Mouse (Mus musculus): ENCODE results near the gene Gm14085.
A peak's percentile ranks its signal among the peaks of the same experiment; 100 is the strongest.

Gene Gm14085

GRCm38 (mm10) chr2:122558317-122558716 lies 73.6 kb downstream of the Gm14085 start:
- DNase-seq (ENCODE audit: low read depth, low spot score), result peak; percentile 69

- DNase-seq (ENCODE audit: low read depth, low spot score), result no peak
Observed at GRCm38 (mm10) chr2:122561221-122561620, 76.5 kb downstream of the Gm14085 start.

DNA sequence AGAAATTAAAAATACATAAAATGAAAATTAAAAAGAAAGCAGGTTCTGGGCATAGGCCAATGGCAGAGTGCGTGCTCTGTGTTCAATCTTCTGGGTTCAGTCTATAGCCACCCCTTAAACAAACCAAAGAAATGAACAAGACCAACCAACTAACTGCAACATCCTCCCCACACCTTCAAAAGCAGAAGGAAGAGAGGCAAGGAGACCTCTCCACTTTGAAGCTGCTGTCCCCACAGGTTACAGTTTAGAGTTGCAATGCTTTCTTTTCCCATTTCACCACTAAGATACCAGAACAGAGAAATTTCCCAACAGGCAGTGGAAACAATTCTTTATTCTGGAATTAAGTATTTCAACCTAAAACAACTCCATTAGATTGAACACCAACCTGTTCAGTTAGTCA lies 77.5 kb downstream of the Gm14085 start:
- DNase-seq (ENCODE audit: low read depth, low spot score), result no peak

- DNase-seq (ENCODE audit: low read depth, low spot score), result peak; percentile 81
Observed at GRCm38 (mm10) chr2:122569439-122569838, 84.7 kb downstream of the Gm14085 start.

DNA sequence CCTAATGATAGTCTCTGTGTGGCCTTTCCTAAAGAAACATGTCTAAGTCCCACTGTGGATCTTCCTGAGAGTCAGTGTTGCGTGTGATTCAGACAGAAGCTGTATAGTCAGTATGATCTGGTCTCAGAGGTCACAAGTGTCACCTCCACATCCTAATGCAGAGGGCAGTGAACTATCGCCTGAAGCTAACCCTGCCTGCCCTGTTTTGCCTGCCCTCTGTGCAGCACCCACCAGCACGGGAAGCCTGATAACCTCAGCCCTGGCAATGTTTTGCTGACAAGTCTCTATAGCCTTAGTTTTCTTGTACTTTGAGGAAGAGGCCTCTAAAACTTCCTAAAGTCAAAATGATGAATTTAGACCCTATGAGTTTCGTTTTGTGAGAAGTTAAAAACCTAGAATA lies 85.7 kb downstream of the Gm14085 start:
- no peak for DNase-seq (ENCODE audit: low read depth, low spot score)

- no peak for DNase-seq (ENCODE audit: low read depth, low spot score)
Observed at GRCm38 (mm10) chr2:122571326-122571725, 86.6 kb downstream of the Gm14085 start.

DNA sequence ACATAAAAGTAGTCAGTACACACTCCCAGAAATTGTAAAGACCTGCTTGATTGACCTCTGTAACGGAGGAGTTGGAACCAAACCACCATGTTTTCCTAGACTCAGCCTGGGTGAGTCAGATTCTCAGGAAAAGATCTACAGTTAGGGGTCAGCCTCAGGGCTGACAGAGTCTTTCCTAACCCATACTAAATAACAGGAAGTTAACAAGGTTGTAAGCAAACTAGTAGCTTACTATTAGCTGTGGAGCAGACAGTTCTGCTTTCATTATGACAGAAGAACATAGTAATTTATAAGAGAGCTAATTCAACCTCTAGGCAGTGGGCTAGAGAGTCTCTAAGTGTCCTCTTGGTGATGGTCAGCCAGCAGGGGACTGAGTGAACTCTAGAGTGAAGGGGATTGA lies 87.7 kb downstream of the Gm14085 start:
- DNase-seq (ENCODE audit: low read depth, low spot score), result peak; percentile 44

DNA sequence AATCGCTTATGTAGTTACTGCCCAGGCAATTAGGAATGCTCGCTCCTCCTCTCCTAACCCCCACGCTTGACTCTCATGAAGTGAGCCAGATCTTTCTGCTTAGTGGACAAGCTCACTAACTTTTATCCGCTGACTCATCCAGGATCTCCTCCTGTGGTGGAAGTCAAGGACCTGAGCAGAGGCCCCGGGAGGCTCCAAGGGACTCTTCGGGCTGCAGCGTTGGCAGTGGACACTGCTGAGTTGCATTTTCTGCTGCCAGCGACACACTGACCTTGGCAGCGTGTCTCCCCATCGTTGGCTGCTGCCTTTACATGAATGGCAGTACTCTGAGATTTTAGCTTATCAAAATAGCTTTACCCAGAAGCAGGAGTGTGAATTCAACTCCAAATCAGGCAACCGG lies 90.7 kb downstream of the Gm14085 start:
- peak; percentile 23 for DNase-seq (ENCODE audit: low read depth, low spot score)

GRCm38 (mm10) chr2:122576295-122576694 lies 91.6 kb downstream of the Gm14085 start:
- DNase-seq (ENCODE audit: low read depth, low spot score), result no peak

DNA sequence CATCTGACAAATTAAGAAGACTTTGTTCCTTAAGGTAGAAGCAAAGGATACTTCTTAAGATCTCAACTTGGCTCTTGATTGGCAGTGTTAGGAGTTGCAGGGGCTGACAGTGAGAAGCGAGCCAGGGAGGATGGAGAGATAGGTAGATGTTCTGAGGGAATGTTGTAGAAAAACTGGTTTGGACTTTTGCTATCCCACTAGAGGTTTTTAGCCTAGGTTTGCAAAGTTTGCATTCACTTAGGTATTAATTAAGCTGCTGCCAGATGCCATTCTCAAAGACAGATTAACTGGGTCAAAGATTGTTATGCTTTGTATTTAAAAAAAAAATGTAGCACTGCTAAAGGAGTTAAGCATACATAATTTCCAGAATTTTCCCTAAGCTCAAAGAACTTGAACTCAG lies 92.6 kb downstream of the Gm14085 start:
- DNase-seq (ENCODE audit: low read depth, low spot score), result no peak
